Mouse (Mus musculus): ENCODE measurements at regions not wholly inside any gene's neighbourhood (a gene's known extent, or its start where the extent isn't known, plus 50 kb on each side); places are given as distances from the start of the nearest gene placed in this dataset.

DNA sequence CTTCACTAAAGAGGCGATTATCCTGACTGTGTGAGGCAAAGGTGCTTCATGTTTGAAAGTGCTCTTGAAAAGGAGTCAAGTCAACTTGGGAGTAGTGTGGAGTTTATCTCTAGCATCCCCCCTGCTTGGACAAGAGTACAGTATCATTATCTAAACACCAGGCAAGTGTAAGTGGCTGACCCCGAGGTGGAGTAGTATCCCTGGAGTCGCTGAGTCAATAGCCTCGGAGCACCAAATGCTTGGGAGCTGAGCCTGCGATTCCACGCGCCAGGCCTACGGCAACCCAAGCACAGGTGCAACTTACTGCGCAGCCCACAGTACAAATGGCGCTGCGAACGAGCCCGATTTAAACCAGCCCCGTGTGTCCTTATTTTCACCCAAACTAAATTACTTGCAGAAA, 75.4 kb upstream of the Meis1 start:
- no peak overlapping the region for H3K4me3 ChIP-seq (ENCODE audit: low read depth, low read length)
- no peak overlapping the region for H3K27ac ChIP-seq (ENCODE audit: insufficient read depth, low read length)
- no peak overlapping the region for H3K9ac ChIP-seq (ENCODE audit: low read depth, poor library complexity, severe bottlenecking)
- H3K36me3 ChIP-seq (ENCODE audit: control insufficient read depth, insufficient read depth, low read length, poor library complexity, severe bottlenecking): no peaks in the 10 kb centered on the region
- TF ChIP-seq CTCF (IDR thresholded peaks at IDR 0.05; ENCODE audit: low read depth, low read length): no peak
- TF ChIP-seq EP300 (IDR thresholded peaks at IDR 0.05; ENCODE audit: insufficient read depth, low read depth, low read length): no peak
- no peak for TF ChIP-seq POLR2A (IDR thresholded peaks at IDR 0.05; ENCODE audit: insufficient read depth, low read length)
- H3K9me3 ChIP-seq (replicated peaks; ENCODE audit: control insufficient read depth, insufficient read depth, low read length, poor library complexity, severe bottlenecking): no peaks in the 10 kb centered on the region
- no peaks in the 10 kb centered on the region for H3K4me1 ChIP-seq (ENCODE audit: control insufficient read depth, insufficient read depth, low read length)
- no peaks in the 10 kb centered on the region for H3K27me3 ChIP-seq (ENCODE audit: control insufficient read depth, insufficient read depth, low read length, poor library complexity, severe bottlenecking)

DNA sequence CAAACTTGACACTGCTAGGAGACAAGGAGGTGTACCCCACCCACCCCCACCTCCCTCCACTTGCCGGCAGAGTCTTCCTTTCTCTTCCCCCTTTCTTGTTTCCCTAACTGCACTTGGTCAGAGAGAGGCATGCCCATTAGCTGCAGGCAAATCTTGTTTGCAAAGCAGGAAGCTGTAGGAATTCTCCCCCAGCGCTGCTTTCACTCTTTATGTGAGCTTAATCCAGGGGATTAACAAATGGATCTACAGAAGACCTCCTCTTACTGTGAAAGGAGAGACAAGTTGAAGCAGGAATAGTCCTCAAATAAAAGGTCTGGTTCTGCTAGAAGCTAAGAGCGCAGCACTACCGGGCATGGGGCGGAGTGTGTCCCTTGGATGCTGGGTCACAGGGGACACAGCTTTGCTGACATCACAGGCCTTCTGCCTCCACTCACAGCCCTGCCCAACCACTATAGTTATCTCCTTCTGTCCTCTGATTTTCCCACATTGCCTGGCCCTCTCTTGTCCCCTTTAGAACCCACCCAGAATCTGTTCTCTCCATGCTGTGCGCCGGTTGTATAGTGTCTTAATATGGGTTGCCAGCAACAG, 84.3 kb upstream of the Meis1 start:
- Histone ChIP-seq H3K27me3 (ENCODE audit: control insufficient read depth, insufficient read depth, low read length, poor library complexity, severe bottlenecking) (no peaks in the 10 kb centered on the region), H3K36me3 (ENCODE audit: control insufficient read depth, insufficient read depth, low read length, poor library complexity, severe bottlenecking) (no peaks in the 10 kb centered on the region), H3K27ac (ENCODE audit: insufficient read depth, low read length) (no peak overlapping the region), H3K9ac (ENCODE audit: low read depth, poor library complexity, severe bottlenecking) (no peak overlapping the region), H3K9me3 (replicated peaks; ENCODE audit: control insufficient read depth, insufficient read depth, low read length, poor library complexity, severe bottlenecking) (no peaks in the 10 kb centered on the region), H3K4me1 (ENCODE audit: control insufficient read depth, insufficient read depth, low read length) (no peaks in the 10 kb centered on the region), H3K4me3 (ENCODE audit: low read depth, low read length) (no peak overlapping the region)
- TF ChIP-seq CTCF (IDR thresholded peaks at IDR 0.05; ENCODE audit: low read depth, low read length) (no peak), POLR2A (IDR thresholded peaks at IDR 0.05; ENCODE audit: insufficient read depth, low read length) (no peak), EP300 (IDR thresholded peaks at IDR 0.05; ENCODE audit: insufficient read depth, low read depth, low read length) (no peak)

DNA sequence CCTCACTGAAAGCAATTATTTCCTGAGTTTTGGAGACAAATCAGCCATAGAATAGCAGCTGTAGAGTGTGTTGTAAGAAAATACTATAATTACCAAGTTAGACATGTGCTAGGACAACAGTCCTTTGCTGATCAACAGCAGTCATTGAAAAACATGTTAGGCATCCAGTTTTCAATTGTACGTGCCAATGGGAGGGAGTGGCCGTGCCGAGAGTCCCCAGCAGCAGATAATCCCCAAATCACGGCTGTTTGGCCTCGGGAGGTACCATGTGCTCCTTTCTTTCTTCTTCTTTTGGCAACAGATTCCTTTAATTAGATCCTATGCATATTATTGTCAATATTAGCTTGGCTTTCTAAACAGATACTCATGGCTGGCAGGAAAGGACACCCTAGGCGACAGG, 88.4 kb upstream of the Meis1 start:
- Histone ChIP-seq H3K27me3 (ENCODE audit: control insufficient read depth, insufficient read depth, low read length, poor library complexity, severe bottlenecking) (no peaks in the 10 kb centered on the region), H3K9me3 (replicated peaks; ENCODE audit: control insufficient read depth, insufficient read depth, low read length, poor library complexity, severe bottlenecking) (no peaks in the 10 kb centered on the region), H3K36me3 (ENCODE audit: control insufficient read depth, insufficient read depth, low read length, poor library complexity, severe bottlenecking) (no peaks in the 10 kb centered on the region), H3K4me1 (ENCODE audit: control insufficient read depth, insufficient read depth, low read length) (no peaks in the 10 kb centered on the region), H3K27ac (ENCODE audit: insufficient read depth, low read length) (no peak overlapping the region), H3K9ac (ENCODE audit: low read depth, poor library complexity, severe bottlenecking) (no peak overlapping the region), H3K4me3 (ENCODE audit: low read depth, low read length) (no peak overlapping the region)
- no peak for TF ChIP-seq POLR2A (IDR thresholded peaks at IDR 0.05; ENCODE audit: insufficient read depth, low read length)
- no peak for TF ChIP-seq CTCF (IDR thresholded peaks at IDR 0.05; ENCODE audit: low read depth, low read length)
- TF ChIP-seq EP300 (IDR thresholded peaks at IDR 0.05; ENCODE audit: insufficient read depth, low read depth, low read length): no peak

DNA sequence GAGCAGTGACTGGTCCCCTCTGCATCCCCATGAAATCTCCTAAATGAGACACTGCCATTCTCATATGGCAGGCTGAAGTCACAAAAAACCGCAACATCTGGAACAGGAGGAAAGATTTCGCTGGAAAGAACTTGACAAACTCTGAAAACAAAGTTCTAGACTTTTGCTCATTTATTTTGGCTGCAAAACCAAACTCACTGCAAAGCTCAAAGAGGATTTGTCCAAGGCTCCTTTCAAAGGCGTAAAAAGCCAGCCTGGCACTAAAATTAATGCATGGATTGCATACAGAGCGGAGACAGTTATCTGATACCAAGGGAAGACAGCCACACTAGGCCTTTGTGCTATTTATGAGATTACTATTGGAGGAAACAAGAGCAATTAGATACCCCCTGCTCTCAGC, 90.3 kb upstream of the Meis1 start:
- Histone ChIP-seq H3K36me3 (ENCODE audit: control insufficient read depth, insufficient read depth, low read length, poor library complexity, severe bottlenecking) (no peaks in the 10 kb centered on the region), H3K4me1 (ENCODE audit: control insufficient read depth, insufficient read depth, low read length) (no peaks in the 10 kb centered on the region), H3K9me3 (replicated peaks; ENCODE audit: control insufficient read depth, insufficient read depth, low read length, poor library complexity, severe bottlenecking) (no peaks in the 10 kb centered on the region), H3K27ac (ENCODE audit: insufficient read depth, low read length) (no peak overlapping the region), H3K4me3 (ENCODE audit: low read depth, low read length) (no peak overlapping the region), H3K9ac (ENCODE audit: low read depth, poor library complexity, severe bottlenecking) (no peak overlapping the region), H3K27me3 (ENCODE audit: control insufficient read depth, insufficient read depth, low read length, poor library complexity, severe bottlenecking) (no peaks in the 10 kb centered on the region)
- TF ChIP-seq POLR2A (IDR thresholded peaks at IDR 0.05; ENCODE audit: insufficient read depth, low read length) (no peak), CTCF (IDR thresholded peaks at IDR 0.05; ENCODE audit: low read depth, low read length) (no peak), EP300 (IDR thresholded peaks at IDR 0.05; ENCODE audit: insufficient read depth, low read depth, low read length) (no peak)

DNA sequence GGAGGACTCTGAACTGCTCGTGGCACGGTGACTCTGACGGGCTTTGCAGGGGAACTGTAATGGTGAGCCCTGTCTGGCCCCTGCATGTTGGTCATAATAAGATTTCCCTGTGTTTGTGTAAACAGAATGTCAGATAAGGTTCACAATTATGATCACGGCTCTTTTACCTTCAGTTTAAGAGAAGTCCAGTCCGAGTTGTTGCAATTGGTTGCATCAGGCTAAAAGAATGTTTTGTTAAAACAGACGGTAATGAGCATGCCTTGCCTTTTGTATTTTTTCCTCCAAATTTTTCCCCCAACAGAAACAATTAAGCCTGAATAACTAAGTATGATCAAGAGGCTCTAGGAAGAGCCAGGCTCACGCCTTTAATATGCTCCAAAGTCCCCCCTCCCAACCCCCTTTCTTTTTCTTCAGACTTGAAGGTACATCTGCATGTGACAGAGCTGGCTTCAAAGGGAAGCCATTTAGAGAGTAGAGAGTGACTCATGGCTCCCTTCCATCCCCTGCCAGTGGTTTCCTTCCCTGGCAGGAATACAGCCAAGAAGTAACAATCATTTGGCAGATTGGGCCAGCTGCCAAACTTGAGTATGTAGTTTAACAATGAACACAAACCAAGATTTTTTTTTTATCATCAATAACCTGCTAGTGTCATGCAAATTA, 93.3 kb upstream of the Meis1 start:
- no peaks in the 10 kb centered on the region for H3K4me1 ChIP-seq (ENCODE audit: control insufficient read depth, insufficient read depth, low read length)
- H3K4me3 ChIP-seq (ENCODE audit: low read depth, low read length): no peak overlapping the region
- no peak overlapping the region for H3K27ac ChIP-seq (ENCODE audit: insufficient read depth, low read length)
- no peak for TF ChIP-seq CTCF (IDR thresholded peaks at IDR 0.05; ENCODE audit: low read depth, low read length)
- TF ChIP-seq POLR2A (IDR thresholded peaks at IDR 0.05; ENCODE audit: insufficient read depth, low read length): no peak
- no peak for TF ChIP-seq EP300 (IDR thresholded peaks at IDR 0.05; ENCODE audit: insufficient read depth, low read depth, low read length)
- no peaks in the 10 kb centered on the region for H3K27me3 ChIP-seq (ENCODE audit: control insufficient read depth, insufficient read depth, low read length, poor library complexity, severe bottlenecking)
- H3K9ac ChIP-seq (ENCODE audit: low read depth, poor library complexity, severe bottlenecking): no peak overlapping the region
- no peaks in the 10 kb centered on the region for H3K9me3 ChIP-seq (replicated peaks; ENCODE audit: control insufficient read depth, insufficient read depth, low read length, poor library complexity, severe bottlenecking)
- no peaks in the 10 kb centered on the region for H3K36me3 ChIP-seq (ENCODE audit: control insufficient read depth, insufficient read depth, low read length, poor library complexity, severe bottlenecking)

DNA sequence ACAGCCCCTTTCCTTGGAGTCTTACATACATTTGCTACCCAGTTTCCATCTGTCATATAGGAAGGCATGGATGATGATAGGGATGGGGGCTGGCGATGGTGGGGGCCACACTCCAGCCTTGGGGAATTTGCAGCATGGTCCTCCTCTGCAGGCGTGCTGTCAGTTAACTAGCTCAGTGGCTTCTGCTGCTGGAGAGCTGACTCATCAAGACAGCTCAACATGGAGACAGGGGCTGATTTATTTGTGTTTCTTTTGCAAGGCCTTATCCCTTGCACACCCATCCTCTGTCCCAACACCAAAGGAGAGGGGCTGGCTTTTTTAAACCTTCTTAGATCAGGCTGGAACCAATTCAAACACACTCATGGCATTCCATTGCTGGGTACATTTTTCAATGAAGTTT, 98.3 kb upstream of the Meis1 start:
- no peaks in the 10 kb centered on the region for H3K9me3 ChIP-seq (replicated peaks; ENCODE audit: control insufficient read depth, insufficient read depth, low read length, poor library complexity, severe bottlenecking)
- no peak overlapping the region for H3K4me3 ChIP-seq (ENCODE audit: low read depth, low read length)
- no peak overlapping the region for H3K9ac ChIP-seq (ENCODE audit: low read depth, poor library complexity, severe bottlenecking)
- H3K4me1 ChIP-seq (ENCODE audit: control insufficient read depth, insufficient read depth, low read length): no peaks in the 10 kb centered on the region
- H3K36me3 ChIP-seq (ENCODE audit: control insufficient read depth, insufficient read depth, low read length, poor library complexity, severe bottlenecking): no peaks in the 10 kb centered on the region
- no peak overlapping the region for H3K27ac ChIP-seq (ENCODE audit: insufficient read depth, low read length)
- H3K27me3 ChIP-seq (ENCODE audit: control insufficient read depth, insufficient read depth, low read length, poor library complexity, severe bottlenecking): no peaks in the 10 kb centered on the region; the same call in none of the 2 replicates
- TF ChIP-seq POLR2A (IDR thresholded peaks at IDR 0.05; ENCODE audit: insufficient read depth, low read length) (no peak), EP300 (IDR thresholded peaks at IDR 0.05; ENCODE audit: insufficient read depth, low read depth, low read length) (no peak), CTCF (IDR thresholded peaks at IDR 0.05; ENCODE audit: low read depth, low read length) (no peak)
